Mouse (Mus musculus) right cerebral cortex, adult 18-20 months (tissue): ENCODE measurements at regions not wholly inside any gene's neighbourhood (a gene's known extent, or its start where the extent isn't known, plus 50 kb on each side); places are given as distances from the start of the nearest gene placed in this dataset.

Source experiments
- DNase-seq: peaks from one replicate; pipeline ENCODE4 v3.0.0; 2022; ENCODE audit warnings: mixed read lengths

- DNase-seq, result no peak
Observed at GRCm38 (mm10) chr7:73637101-73637809, 95.6 kb upstream of the Chd2 start.

- DNase-seq, result no peak
Observed at GRCm38 (mm10) chr7:73635422-73635821, 93.8 kb upstream of the Chd2 start.

- no peak for DNase-seq
Observed at GRCm38 (mm10) chr7:73630790-73631189, 89.2 kb upstream of the Chd2 start.

- no peak for DNase-seq
Observed at GRCm38 (mm10) chr7:73629182-73629581, 87.6 kb upstream of the Chd2 start.

- DNase-seq, result peak; percentile 68
Observed at GRCm38 (mm10) chr7:73628071-73628470, 86.4 kb upstream of the Chd2 start.

GRCm38 (mm10) chr7:73626291-73626690 is 84.7 kb upstream of the Chd2 start:
- DNase-seq, result no peak

GRCm38 (mm10) chr7:73625651-73626050 is 84.0 kb upstream of the Chd2 start:
- no peak for DNase-seq

- DNase-seq, result no peak
Observed at GRCm38 (mm10) chr7:73624992-73625391, 83.4 kb upstream of the Chd2 start.

- no peak for DNase-seq
Observed at GRCm38 (mm10) chr7:73624093-73624600, 82.5 kb upstream of the Chd2 start.

- DNase-seq, result no peak
Observed at GRCm38 (mm10) chr7:73622468-73622867, 80.8 kb upstream of the Chd2 start.

GRCm38 (mm10) chr7:73620341-73620740 is 78.7 kb upstream of the Chd2 start:
- no peak for DNase-seq

GRCm38 (mm10) chr7:73618758-73619416 is 77.3 kb upstream of the Chd2 start:
- no peak for DNase-seq

GRCm38 (mm10) chr7:73617910-73618757 is 76.5 kb upstream of the Chd2 start:
- DNase-seq, result peak; percentile 98

GRCm38 (mm10) chr7:73616971-73617906 is 75.6 kb upstream of the Chd2 start:
- no peak for DNase-seq

GRCm38 (mm10) chr7:73616015-73616414 is 74.4 kb upstream of the Chd2 start:
- DNase-seq, result no peak

GRCm38 (mm10) chr7:73614840-73615555 is 73.4 kb upstream of the Chd2 start:
- DNase-seq, result no peak

GRCm38 (mm10) chr7:73614341-73614740 is 72.7 kb upstream of the Chd2 start:
- DNase-seq, result no peak

- no peak for DNase-seq
Observed at GRCm38 (mm10) chr7:73612752-73613092, 71.1 kb upstream of the Chd2 start.

- DNase-seq, result no peak
Observed at GRCm38 (mm10) chr7:73611866-73612751, 70.5 kb upstream of the Chd2 start.

GRCm38 (mm10) chr7:73608804-73609275 is 67.2 kb upstream of the Chd2 start:
- DNase-seq, result no peak
